Mouse (Mus musculus) 3134 (cell line): ENCODE measurements around the gene Twnk.
A peak's percentile ranks its signal among the peaks of the same experiment; 100 is the strongest.

ENCODE experiments used
- DNase-seq: peaks from one replicate; pipeline ENCODE4 v3.0.0-alpha.2; 2011; ENCODE audit warnings: low spot score; ENCODE audit not compliant: insufficient read length; ENCODE audit errors: extremely low read depth

The Twnk gene

DNA sequence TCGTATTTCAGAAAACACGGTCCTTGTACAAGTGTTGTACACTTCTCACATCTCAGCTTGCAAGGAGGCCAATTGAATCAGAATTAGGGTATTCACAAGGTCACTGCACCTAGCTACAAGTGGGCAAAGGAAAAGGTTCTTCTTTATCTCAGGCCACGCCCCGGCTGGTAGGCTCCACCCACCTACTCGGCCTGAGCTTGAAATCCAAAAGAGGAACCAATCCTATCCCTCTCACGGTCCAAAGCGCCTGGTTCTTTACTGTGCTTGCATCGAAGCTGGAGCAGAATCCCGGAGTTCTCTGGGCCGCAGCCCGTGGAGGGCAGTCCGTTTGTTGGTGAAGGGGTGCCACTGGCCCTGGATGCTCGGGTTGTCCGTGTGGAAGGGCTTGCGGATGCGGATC is at the start of gene Twnk:
Gene Twnk, plus strand, starts transcription at position 220 of the 400 bp plus-strand sequence.
- peak; percentile 72 for DNase-seq

DNA sequence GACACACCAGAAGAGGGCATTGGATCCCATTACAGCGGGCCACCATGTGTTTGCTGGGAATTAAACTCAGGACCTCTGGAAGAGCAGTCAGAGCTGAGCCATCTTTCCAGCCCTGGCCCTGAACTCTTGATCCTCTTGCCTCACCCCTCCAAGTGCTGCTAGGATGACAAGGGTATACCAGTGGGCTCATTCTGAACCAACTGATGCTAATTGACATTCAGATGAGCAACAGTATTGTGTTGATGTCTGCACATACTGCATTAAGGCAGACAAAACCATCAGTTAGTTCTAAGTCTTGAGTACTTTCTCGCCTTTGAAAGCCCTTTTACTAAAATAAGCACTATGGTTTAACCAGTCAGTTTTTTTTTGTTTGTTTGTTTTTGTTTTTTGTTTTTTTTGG is 45.8 kb upstream of the Twnk start:
- no peak for DNase-seq

DNA sequence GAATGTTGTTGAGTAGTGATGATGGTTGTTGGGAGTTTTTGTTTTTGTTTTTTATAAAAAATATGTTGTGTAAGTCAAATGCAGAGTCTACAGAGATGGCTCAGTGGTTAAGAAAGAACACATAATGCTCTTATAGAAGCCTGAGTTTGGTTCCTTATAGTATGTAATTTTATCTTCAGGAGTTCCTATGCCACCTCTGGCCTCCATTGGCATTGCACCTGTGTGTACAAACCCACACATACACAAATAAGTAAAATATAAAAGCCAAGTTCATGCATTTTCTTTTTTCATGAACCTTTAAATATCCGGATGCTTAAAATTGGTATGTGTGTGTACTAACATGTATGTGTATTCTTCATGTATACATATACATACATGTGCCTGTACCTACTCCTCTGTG is 39.5 kb upstream of the Twnk start:
- no peak for DNase-seq

GRCm38 (mm10) chr19:44968329-44968728 is 37.1 kb upstream of the Twnk start:
- no peak for DNase-seq

DNA sequence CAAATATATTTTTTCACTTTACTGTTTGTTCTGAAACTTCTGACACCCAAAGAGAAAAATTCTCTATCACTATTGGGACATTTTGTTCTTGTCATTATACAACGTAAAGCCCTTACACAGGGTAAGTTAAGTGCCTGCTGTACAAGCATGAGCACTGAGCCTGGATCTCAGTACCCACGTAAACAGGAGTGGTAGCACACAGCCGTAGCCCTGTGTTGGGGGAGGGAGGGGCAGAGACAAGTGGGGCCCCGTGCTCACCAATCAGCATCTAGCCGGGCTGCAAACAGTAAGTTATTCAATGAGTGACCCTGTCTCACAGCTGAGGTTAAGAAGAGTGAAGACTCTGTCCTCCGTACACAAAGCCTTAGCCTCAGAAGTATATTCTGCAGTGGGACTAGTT is 28.8 kb upstream of the Twnk start:
- no peak for DNase-seq

DNA sequence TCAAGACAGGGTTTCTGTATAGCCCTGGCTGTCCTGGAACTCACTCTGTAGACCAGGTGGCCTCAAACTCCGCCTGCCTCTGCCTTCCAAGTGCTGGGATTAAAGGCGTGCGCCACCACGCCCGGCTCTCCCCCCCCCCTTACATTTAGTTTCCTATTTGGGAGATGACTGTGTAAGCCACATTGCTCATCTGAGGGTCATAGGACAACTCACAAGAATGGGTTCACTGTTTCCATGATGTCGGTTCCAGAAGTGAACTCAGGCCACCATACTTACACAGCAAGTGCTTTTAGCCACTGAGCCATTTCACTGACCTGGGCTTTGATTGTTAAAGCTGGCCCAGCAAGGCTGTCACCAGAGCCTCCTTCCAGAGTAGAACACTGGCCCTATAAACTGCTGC is 28.3 kb upstream of the Twnk start:
- DNase-seq, result no peak

GRCm38 (mm10) chr19:44980787-44981186 is 24.7 kb upstream of the Twnk start:
- DNase-seq, result no peak

DNA sequence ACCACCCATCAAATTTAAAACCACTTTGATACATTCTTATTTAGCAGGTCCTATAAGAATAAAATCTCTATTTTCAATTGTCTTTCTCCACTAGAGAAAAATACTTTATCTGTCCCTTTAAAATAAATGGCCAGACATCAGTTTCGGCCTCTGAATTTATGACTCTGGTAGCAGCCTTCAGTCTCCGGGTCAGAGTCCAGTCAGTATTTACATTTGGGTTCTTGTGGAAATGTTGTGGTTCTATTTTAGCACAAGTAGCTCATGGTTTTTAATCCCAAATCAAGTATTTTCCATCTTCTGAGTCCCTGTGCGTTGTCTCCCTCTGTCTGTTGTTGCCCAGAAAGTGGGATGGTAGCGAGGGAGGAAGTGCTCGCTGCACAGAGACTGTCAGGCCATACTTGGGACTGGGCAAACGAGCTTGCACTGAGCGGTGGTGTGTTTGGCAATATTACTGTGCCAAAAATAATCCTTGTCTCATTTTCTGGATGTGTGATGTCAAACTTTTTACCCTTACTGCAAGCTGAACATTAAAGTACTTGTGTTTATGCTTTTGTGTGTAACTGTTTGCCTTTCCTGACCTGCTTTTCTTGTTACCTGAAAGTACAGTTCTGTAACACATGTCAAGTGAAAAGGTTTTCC is 22.9 kb upstream of the Twnk start:
- DNase-seq, result no peak

- DNase-seq, result no peak
Observed at GRCm38 (mm10) chr19:44983366-44983765, 22.1 kb upstream of the Twnk start.

GRCm38 (mm10) chr19:44984420-44984819 is 21.0 kb upstream of the Twnk start:
- no peak for DNase-seq

GRCm38 (mm10) chr19:44985159-44985988 is 20.1 kb upstream of the Twnk start:
- DNase-seq, result no peak

DNA sequence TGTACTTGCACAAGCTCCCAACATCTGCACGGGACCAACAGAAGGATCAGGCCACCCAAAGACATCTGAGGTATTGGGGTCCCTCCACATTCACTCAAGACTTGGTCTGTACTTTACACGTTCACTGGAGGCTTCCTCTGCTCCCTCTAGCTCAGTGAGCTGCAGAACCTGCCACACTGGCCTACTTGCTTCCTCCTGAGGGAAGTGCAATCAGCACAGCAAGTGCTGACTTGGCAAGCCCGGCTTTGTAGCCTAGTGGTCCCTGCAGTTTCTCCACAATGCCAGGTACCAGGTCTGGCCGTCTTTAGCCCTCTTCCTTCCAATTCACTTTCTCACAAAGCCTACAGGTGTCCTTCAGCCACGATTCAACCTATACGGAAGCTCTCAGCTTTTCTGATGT is 18.5 kb upstream of the Twnk start:
- DNase-seq, result no peak

GRCm38 (mm10) chr19:44987851-44988250 is 17.6 kb upstream of the Twnk start:
- DNase-seq, result no peak

- no peak for DNase-seq
Observed at GRCm38 (mm10) chr19:44988321-44988720, 17.1 kb upstream of the Twnk start.

- DNase-seq, result no peak
Observed at GRCm38 (mm10) chr19:44988831-44989566, 16.5 kb upstream of the Twnk start, which contains the start of gene Sema4g. TSS of gene Sema4g (plus strand) at chr19:44989101.

GRCm38 (mm10) chr19:44989567-44990495 is 15.6 kb upstream of the Twnk start:
- DNase-seq, result no peak

- DNase-seq, result no peak
Observed at GRCm38 (mm10) chr19:44991031-44991430, 14.4 kb upstream of the Twnk start.

DNA sequence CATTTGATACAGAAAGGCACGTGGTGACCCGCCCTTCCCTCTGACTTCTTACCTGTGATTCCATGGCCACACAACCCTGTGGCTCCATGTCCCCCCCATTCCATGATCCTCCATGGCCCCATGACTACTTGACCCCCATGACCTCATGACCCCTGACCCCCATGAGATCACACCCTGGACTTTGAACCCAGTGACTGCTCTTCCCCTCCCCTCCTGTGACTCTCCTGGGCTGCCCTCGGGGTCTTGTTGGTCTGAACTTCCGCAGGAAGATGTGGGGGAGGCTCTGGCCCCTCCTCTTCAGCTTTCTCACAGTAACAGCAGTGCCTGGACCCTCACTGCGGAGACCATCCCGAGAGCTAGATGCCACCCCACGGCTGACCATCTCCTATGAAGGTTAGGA is 13.2 kb upstream of the Twnk start:
- no peak for DNase-seq

DNA sequence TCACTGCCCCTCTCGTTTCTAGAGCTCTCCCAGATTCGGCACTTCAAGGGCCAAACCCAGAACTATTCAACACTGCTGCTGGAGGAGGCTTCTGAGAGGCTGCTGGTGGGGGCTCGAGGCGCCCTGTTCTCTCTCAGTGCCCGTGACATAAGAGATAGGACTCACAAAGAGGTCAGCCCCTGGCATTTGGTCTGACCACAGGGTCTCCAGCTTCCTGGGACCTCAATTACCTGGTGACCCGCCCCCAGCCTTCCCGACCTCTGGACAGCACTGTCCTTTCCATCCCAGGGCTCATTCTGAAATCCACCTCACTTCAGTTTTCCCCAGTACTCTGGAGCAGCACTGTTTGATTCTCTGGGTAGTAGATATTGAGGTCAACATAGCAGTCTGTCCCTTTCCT is 12.8 kb upstream of the Twnk start:
- DNase-seq, result no peak

- no peak for DNase-seq
Observed at GRCm38 (mm10) chr19:44997786-44998185, 7.7 kb upstream of the Twnk start.
